Mouse (Mus musculus): ENCODE measurements around the gene Dus1l.
"Not testable (repeated sequence)": the region's sequence is repeated elsewhere in the genome, so short reads cannot be mapped to it uniquely, and the experiment has no call there.

The Dus1l gene

GRCm38 (mm10) chr11:120819556-120819955 lies 23.4 kb upstream of the Dus1l start:
- no peak for DNase-seq (ENCODE audit: extremely low spot score, low spot score)

GRCm38 (mm10) chr11:120818251-120818650 lies 22.0 kb upstream of the Dus1l start:
- no peak for DNase-seq (ENCODE audit: extremely low spot score, low spot score)

- no peak for DNase-seq (ENCODE audit: extremely low spot score, low spot score)
These were observed 21.2 kb upstream of the Dus1l start for GRCm38 (mm10) chr11:120817358-120817757.

GRCm38 (mm10) chr11:120812068-120812467 lies 15.9 kb upstream of the Dus1l start:
- DNase-seq (ENCODE audit: extremely low spot score, low spot score) = no peak

GRCm38 (mm10) chr11:120808010-120808409 lies 11.8 kb upstream of the Dus1l start:
- no peak for DNase-seq (ENCODE audit: extremely low spot score, low spot score)

GRCm38 (mm10) chr11:120805375-120806298 lies 9.4 kb upstream of the Dus1l start:
- no peak for DNase-seq (ENCODE audit: extremely low spot score, low spot score)

GRCm38 (mm10) chr11:120804769-120805168 lies 8.6 kb upstream of the Dus1l start:
- DNase-seq (ENCODE audit: extremely low spot score, low spot score) = no peak

GRCm38 (mm10) chr11:120804274-120804673 lies 8.1 kb upstream of the Dus1l start:
- no peak for DNase-seq (ENCODE audit: extremely low spot score, low spot score)

GRCm38 (mm10) chr11:120800061-120800904 lies 4.1 kb upstream of the Dus1l start:
- peak; percentile 90 for DNase-seq (ENCODE audit: extremely low spot score, low spot score)

GRCm38 (mm10) chr11:120799316-120799890 lies 3.2 kb upstream of the Dus1l start:
- DNase-seq (ENCODE audit: extremely low spot score, low spot score) = no peak

GRCm38 (mm10) chr11:120798244-120798643 lies 2.0 kb upstream of the Dus1l start:
- no peak for DNase-seq (ENCODE audit: extremely low spot score, low spot score)

- no peak for DNase-seq (ENCODE audit: extremely low spot score, low spot score)
These were observed 377 bp upstream of the Dus1l start for GRCm38 (mm10) chr11:120796614-120796946.

GRCm38 (mm10) chr11:120792652-120793051 lies 3.6 kb downstream of the Dus1l start:
- DNase-seq (ENCODE audit: extremely low spot score, low spot score) = no peak

- no peak for DNase-seq (ENCODE audit: extremely low spot score, low spot score)
These were observed 6.4 kb downstream of the Dus1l start for GRCm38 (mm10) chr11:120789810-120790209.

- DNase-seq (ENCODE audit: extremely low spot score, low spot score) = no peak
These were observed 6.8 kb downstream of the Dus1l start for GRCm38 (mm10) chr11:120789355-120789754.

GRCm38 (mm10) chr11:120788460-120788859 lies 7.7 kb downstream of the Dus1l start:
- not testable (repeated sequence) for DNase-seq (ENCODE audit: extremely low spot score, low spot score)

GRCm38 (mm10) chr11:120785145-120785544 lies 11.1 kb downstream of the Dus1l start:
- no peak for DNase-seq (ENCODE audit: extremely low spot score, low spot score)

GRCm38 (mm10) chr11:120784064-120784791 lies 12.0 kb downstream of the Dus1l start, which contains the start of the genes Rfng and Gps1:
Gene Rfng, minus strand, starts transcription at chr11:120784207.
Gene Gps1, plus strand, starts transcription at chr11:120784272.
- peak; percentile 90 for DNase-seq (ENCODE audit: extremely low spot score, low spot score)

GRCm38 (mm10) chr11:120783426-120784063 lies 12.7 kb downstream of the Dus1l start:
- DNase-seq (ENCODE audit: extremely low spot score, low spot score) = no peak

GRCm38 (mm10) chr11:120781361-120781760 lies 14.8 kb downstream of the Dus1l start:
- not testable (repeated sequence) for DNase-seq (ENCODE audit: extremely low spot score, low spot score)

GRCm38 (mm10) chr11:120779876-120780275 lies 16.3 kb downstream of the Dus1l start:
- no peak for DNase-seq (ENCODE audit: extremely low spot score, low spot score)

Data from neural tube, embryonic 10.5 days (tissue).